Mouse (Mus musculus): ENCODE measurements around the gene Zgrf1. TPM values are rescaled to one million over a fixed set of nuclear protein-coding genes. Genes with fewer than 3 reads are reported as not detected.

The Zgrf1 gene
- polyA plus RNA-seq, 1 experiment from 2014 or later = 4.2 TPM

DNA sequence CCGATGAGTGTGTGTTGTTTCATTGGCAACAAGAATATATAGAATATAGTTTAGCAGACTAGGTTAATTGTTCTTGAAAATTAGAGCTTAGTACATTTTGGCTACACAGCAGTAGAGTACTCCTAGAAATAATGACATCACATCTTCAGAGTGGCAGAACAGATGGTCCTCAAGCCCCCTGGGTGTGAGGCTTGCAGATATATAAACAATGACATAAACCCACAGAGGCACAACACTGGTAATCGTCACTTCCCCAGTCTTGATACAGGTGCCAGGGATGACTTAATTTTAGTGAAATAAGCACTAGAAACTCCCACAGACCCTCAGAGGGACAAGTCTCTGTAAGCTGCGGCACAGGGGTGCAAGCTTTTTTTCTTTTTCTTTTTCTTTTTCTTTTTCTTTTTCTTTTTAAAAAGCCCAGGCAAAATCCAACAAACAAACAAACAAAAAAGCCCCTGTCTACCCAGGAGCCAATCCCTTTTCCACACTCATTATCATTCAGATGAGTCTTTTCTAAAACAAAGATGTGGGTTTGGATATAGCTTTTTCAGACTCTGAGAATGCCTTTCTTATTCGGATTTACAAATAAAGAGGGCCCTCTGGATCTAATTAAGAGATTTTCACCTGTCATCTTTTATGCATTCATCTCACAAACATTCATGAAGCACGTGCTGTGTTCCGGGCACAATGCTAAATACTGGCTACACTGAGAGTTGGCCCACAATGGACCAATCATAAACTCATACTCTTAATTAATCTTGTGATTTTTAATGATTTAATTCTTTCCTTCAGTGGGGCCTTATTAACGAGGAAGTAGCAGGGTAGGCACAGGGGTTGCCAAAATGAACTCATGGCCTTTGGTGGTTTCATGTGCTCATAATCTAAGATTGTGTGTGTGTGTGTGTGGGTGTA is 98.7 kb downstream of the Zgrf1 start:
- Histone ChIP-seq H3K4me3 (no peak overlapping the region), H3K4me1 (replicated peaks) (no peaks in the 10 kb centered on the region), H3K36me3 (no peaks in the 10 kb centered on the region), H3K9ac (no peak overlapping the region), H3K4me2 (no peak overlapping the region), H3K9me3 (no peaks in the 10 kb centered on the region), H3K27ac (replicated peaks) (no peak overlapping the region), H3K27me3 (peaks cover under 1% of the 10 kb centered on the region)
- ATAC-seq (ENCODE audit: low FRiP score, low read depth) = no peak
- WGBS = 41% methylated on average over 7 of the region's 7 CpGs

DNA sequence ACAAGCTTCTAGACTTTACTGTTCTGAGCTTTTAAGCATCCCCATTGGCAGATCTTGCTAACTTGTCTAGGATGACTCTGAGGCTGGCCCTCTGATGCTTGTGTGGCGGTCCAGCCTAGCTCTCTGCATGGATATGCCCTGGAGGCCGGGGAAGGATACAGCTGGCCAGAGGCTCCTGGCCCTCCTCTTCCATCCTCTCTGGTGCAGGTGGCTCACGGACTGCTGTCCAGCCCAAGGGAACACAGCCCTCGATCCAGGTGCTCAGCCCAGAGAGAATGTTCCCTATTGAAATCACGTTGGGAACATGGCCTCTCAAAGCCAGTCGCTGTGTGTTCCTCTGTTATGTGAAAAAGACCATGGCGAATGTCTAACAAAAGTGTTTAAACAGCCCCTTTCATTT is 107.4 kb downstream of the Zgrf1 start:
- H3K36me3 ChIP-seq = no peaks in the 10 kb centered on the region
- ATAC-seq (ENCODE audit: low FRiP score, low read depth) = no peak
- no peak overlapping the region for H3K9ac ChIP-seq
- peaks cover 7% of the 10 kb centered on the region for H3K4me1 ChIP-seq (replicated peaks)
- no peaks in the 10 kb centered on the region for H3K9me3 ChIP-seq
- no peak overlapping the region for H3K4me3 ChIP-seq
- no peaks in the 10 kb centered on the region for H3K27me3 ChIP-seq
- H3K27ac ChIP-seq (replicated peaks) = no peak overlapping the region
- 50% methylated on average over 7 of the region's 7 CpGs for WGBS
- no peak overlapping the region for H3K4me2 ChIP-seq

DNA sequence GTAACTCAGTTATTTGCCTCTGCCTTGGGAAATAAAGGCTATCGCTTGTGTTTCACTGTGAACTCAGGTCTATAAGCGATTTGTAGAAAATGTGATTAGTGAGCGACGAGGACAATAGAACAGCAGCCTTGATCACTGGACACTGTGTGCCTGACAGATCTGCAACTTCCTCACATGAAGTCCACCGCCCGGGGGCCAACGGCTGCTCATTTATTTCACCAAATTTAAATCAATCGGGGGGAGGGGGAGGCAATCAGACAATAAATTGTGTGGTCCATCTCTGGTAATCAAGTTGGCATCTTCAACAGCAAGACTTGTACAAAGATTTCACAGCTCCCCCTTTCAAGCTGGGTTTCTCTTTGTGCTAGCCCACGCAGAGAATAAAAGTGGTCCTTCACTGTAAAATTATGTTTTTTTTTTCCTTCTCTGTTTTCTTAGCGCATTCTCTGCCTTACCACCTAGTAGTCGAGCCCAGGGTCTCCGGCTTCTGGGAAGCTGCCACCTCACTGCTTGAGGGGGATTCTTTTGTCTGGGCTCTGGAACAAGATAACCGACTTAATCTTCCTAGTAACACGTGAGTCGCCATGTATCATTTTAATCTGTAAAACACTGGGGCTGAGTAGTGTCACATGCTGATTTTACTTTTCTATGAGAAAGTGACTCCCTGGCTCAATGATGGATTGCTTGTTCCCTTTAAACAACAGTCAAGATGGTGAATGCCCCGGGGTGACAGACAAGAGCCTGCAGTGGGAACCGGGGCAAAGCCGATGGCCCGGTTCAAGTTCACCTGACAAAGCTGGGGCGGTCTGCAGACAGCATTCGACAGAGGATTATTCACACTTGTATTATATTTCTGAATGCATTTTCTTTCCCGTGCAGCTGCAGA is 108.6 kb downstream of the Zgrf1 start:
- H3K9ac ChIP-seq = 0 out of 2 replicates have a peak overlapping the region, but pooled peaks have one; percentile 13
- H3K27me3 ChIP-seq = no peaks in the 10 kb centered on the region
- no peaks in the 10 kb centered on the region for H3K9me3 ChIP-seq
- H3K4me2 ChIP-seq = peak overlapping the region; percentile 47
- H3K27ac ChIP-seq (replicated peaks) = no peak overlapping the region
- 17% methylated on average over 22 of the region's 22 CpGs for WGBS
- peaks cover 7% of the 10 kb centered on the region for H3K4me1 ChIP-seq (replicated peaks)
- H3K36me3 ChIP-seq = no peaks in the 10 kb centered on the region
- 0 out of 2 replicates have a peak overlapping the region, but pooled peaks have one; percentile 16 for H3K4me3 ChIP-seq
- ATAC-seq (ENCODE audit: low FRiP score, low read depth) = no peak

MicroRNAs within 50 kb of the gene (microRNA counts, 519-probe panel; counts per million panel counts)
- microRNA mmu-miR-302a (not detected), microRNA mmu-miR-302b (not detected), microRNA mmu-miR-302c (not detected), microRNA mmu-miR-302d (1,993 counts per million, percentile 18 among the panel's probes with 10 or more counts), microRNA mmu-miR-367 (2,550 counts per million, percentile 42 among the panel's probes with 10 or more counts)

Small RNA genes within 50 kb of the gene (microRNA-seq; reads per million reads assigned to microRNA genes)
- gene Mir302a (390 reads per million, percentile 68 among the genes with 10 or more reads in this experiment), gene Mir302b (258 reads per million, percentile 63 among the genes with 10 or more reads in this experiment), gene Mir302c (40.5 reads per million, percentile 40 among the genes with 10 or more reads in this experiment), gene Mir302d (333 reads per million, percentile 67 among the genes with 10 or more reads in this experiment), gene Mir367 (not detected)

Other genes with a start within 250 kb of the Zgrf1 start
- gene Ank2, start 54.1 kb upstream of the Zgrf1 start, polyA plus RNA-seq (2015; fragmentation: Nextera tagmentation; extraction: Ambion mirVana) = 157 and 193 TPM in 2 replicates
- 27.5 and 31.7 TPM in 2 replicates for gene Larp7, start 140 bp upstream of the Zgrf1 start, polyA plus RNA-seq (2015; fragmentation: Nextera tagmentation; extraction: Ambion mirVana)
- gene Neurog2, start 79.6 kb downstream of the Zgrf1 start, polyA plus RNA-seq (2015; fragmentation: Nextera tagmentation; extraction: Ambion mirVana) = 6.7 and 17.7 TPM in 2 replicates
- gene Alpk1, start 227.0 kb downstream of the Zgrf1 start, polyA plus RNA-seq (2015; fragmentation: Nextera tagmentation; extraction: Ambion mirVana) = 0.68 and 0.71 TPM in 2 replicates
- gene Tifa, start 236.3 kb downstream of the Zgrf1 start, polyA plus RNA-seq (2015; fragmentation: Nextera tagmentation; extraction: Ambion mirVana) = 2.9 and 3.9 TPM in 2 replicates

Data from hindbrain, embryonic 15.5 days (tissue).